In the genomic region with DNA sequence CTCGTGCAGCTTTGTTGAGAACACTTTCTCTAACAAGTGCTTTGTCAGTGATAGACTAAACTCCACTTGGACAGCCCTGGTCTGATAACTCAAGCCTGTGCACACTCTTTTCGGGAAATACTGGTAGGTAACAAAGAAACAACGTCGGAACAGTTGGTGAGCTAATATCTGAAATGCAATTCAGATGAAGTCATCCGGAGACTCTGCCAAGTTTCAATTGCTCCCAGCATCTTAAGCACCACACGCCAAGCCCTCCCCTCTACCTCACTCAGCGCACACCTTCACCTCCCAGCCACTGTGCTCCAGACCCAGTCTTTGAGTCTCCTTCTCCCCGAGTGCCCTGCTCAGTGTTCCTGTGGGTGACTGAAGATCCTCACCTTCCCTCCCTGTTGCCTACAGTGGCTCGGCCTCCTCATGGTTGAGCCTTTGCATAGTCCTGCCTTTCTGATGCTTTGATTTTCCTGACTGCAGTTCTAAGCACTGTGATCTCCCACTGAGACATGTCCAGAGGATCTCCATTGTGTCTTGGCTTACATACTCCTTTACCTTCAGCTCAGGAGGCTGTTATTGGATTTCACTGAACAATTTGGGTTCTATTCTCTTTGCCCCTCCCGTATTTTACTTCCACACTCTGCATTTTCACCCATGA, we compare ENCODE assay signal across 11 mouse cellular contexts. TPM values are rescaled to one million over a fixed set of nuclear protein-coding genes. Genes with fewer than 3 reads are reported as not detected.
A peak's percentile ranks its signal among the peaks of the same experiment; 100 is the strongest.
DNase-seq lines count a peak whose midpoint lies in the region; ATAC-seq and TF ChIP-seq lines count a peak whose summit lies in the region.
"Had no signal": no experiment of that assay in that cellular context is flagged by ENCODE, and none has a peak within 500 bp of the region (broad histone marks: within the 10 kb centered on the region; RNA-seq: fewer than 3 reads in every experiment).

No protein-coding gene starts in this region.

- H3K9me3 ChIP-seq in forebrain, embryonic 13.5 days (replicated peaks): no peaks in the 10 kb centered on the region
- no peaks in the 10 kb centered on the region for H3K9me3 ChIP-seq in forebrain, embryonic 10.5 days
- H3K9me3 ChIP-seq in limb, embryonic 14.5 days (ENCODE audit: control insufficient read depth, low read length): no peaks in the 10 kb centered on the region
- no peaks in the 10 kb centered on the region for H3K9me3 ChIP-seq in hindbrain, embryonic 10.5 days
- H3K9me3 ChIP-seq: liver, embryonic 15.5 days had no signal

- no peak for TF ChIP-seq POLR2A in limb, embryonic 14.5 days (IDR thresholded peaks at IDR 0.05; ENCODE audit: borderline replicate concordance, extremely low read depth, insufficient read depth, insufficient read length)

- ATAC-seq in forebrain, embryonic 13.5 days: peak; percentile 88
- ATAC-seq in limb, embryonic 14.5 days (ENCODE audit: low FRiP score, low read depth): peak; percentile 67
- no peak for ATAC-seq in megakaryocyte progenitor cell, adult 5-6 weeks (replicated peaks; ENCODE audit: poor library complexity)

- H3K4me3 ChIP-seq in forebrain, embryonic 13.5 days: no peak overlapping the region
- H3K4me3 ChIP-seq in forebrain, embryonic 10.5 days: no peak overlapping the region
- no peak overlapping the region for H3K4me3 ChIP-seq in limb, embryonic 14.5 days (replicated peaks; ENCODE audit: low read length)
- H3K4me3 ChIP-seq in hindbrain, embryonic 10.5 days: no peak overlapping the region
- H3K4me3 ChIP-seq: liver, embryonic 15.5 days; myocyte had no signal

- H3K4me1 ChIP-seq in forebrain, embryonic 13.5 days: peaks cover 18% of the 10 kb centered on the region
- peaks cover 6% of the 10 kb centered on the region for H3K4me1 ChIP-seq in forebrain, embryonic 10.5 days
- H3K4me1 ChIP-seq in limb, embryonic 14.5 days (ENCODE audit: control insufficient read depth, insufficient read depth, low read length): peaks cover 7% of the 10 kb centered on the region; the same call in 1 of the 2 replicates
- H3K4me1 ChIP-seq in hindbrain, embryonic 10.5 days (replicated peaks): peaks cover 3% of the 10 kb centered on the region; the same call in 1 of the 2 replicates

- H3K9ac ChIP-seq in forebrain, embryonic 13.5 days: no peak overlapping the region; the same call in 1 of the 2 replicates
- H3K9ac ChIP-seq in limb, embryonic 14.5 days (ENCODE audit: low read depth, low read length, severe bottlenecking): no peak overlapping the region
- H3K9ac ChIP-seq: liver, embryonic 15.5 days had no signal

- no peaks in the 10 kb centered on the region for H3K36me3 ChIP-seq in forebrain, embryonic 13.5 days (ENCODE audit: poor library complexity, severe bottlenecking)
- no peaks in the 10 kb centered on the region for H3K36me3 ChIP-seq in forebrain, embryonic 10.5 days (replicated peaks)
- no peaks in the 10 kb centered on the region for H3K36me3 ChIP-seq in limb, embryonic 14.5 days (ENCODE audit: control insufficient read depth, insufficient read depth, low read length)
- H3K36me3 ChIP-seq in hindbrain, embryonic 10.5 days: no peaks in the 10 kb centered on the region
- H3K36me3 ChIP-seq: liver, embryonic 15.5 days had no signal

- H3K27me3 ChIP-seq in forebrain, embryonic 13.5 days: no peaks in the 10 kb centered on the region
- H3K27me3 ChIP-seq in forebrain, embryonic 10.5 days (ENCODE audit: poor library complexity, severe bottlenecking): no peaks in the 10 kb centered on the region
- H3K27me3 ChIP-seq in limb, embryonic 14.5 days (ENCODE audit: control insufficient read depth, insufficient read depth, low read length): no peaks in the 10 kb centered on the region
- no peaks in the 10 kb centered on the region for H3K27me3 ChIP-seq in hindbrain, embryonic 10.5 days (ENCODE audit: insufficient read depth, poor library complexity, severe bottlenecking)
- H3K27me3 ChIP-seq: liver, embryonic 15.5 days had no signal

- H3K4me2 ChIP-seq in forebrain, embryonic 13.5 days: peak overlapping the region; percentile 25; the same call in 1 of the 2 replicates
- no peak overlapping the region for H3K4me2 ChIP-seq in limb, embryonic 14.5 days (replicated peaks; ENCODE audit: low read depth, low read length, severe bottlenecking)
- H3K4me2 ChIP-seq: liver, embryonic 15.5 days had no signal

- no peak for DNase-seq in forebrain, embryonic 10.5 days (ENCODE audit: extremely low spot score, low spot score)
- DNase-seq in 3134 (ENCODE audit: extremely low read depth, insufficient read length, low spot score): peak; percentile 55
- peak; percentile 78 for DNase-seq in cerebellum, adult 9-11 months
- DNase-seq in limb, embryonic 14.5 days (ENCODE audit: low spot score): peak; percentile 78
- DNase-seq in urinary bladder, postnatal 14 days (ENCODE audit: low spot score): no peak
- DNase-seq in hindbrain, embryonic 10.5 days (ENCODE audit: low spot score): no peak
- DNase-seq: retina, postnatal 1 day had no signal

- 35% methylated on average over 10 of the region's 10 CpGs for WGBS in forebrain, embryonic 13.5 days
- 84% methylated on average over 10 of the region's 10 CpGs for WGBS in forebrain, embryonic 10.5 days
- 48% methylated on average over 10 of the region's 10 CpGs for WGBS in limb, embryonic 14.5 days
- WGBS in hindbrain, embryonic 10.5 days: 82% methylated on average over 10 of the region's 10 CpGs

- H3K27ac ChIP-seq in forebrain, embryonic 13.5 days: peak overlapping the region; percentile 65
- H3K27ac ChIP-seq in forebrain, embryonic 10.5 days: no peak overlapping the region
- no peak overlapping the region for H3K27ac ChIP-seq in limb, embryonic 14.5 days (replicated peaks; ENCODE audit: low read depth, low read length)
- H3K27ac ChIP-seq in hindbrain, embryonic 10.5 days: no peak overlapping the region
- H3K27ac ChIP-seq: liver, embryonic 15.5 days had no signal

RNA-seq across cellular contexts. Expression of a gene that starts 37.3 kb away (rescaled TPM):
- polyA plus RNA-seq in forebrain, embryonic 13.5 days (2015; fragmentation: Nextera tagmentation; extraction: Ambion mirVana): 59.8 and 88.1 TPM in 2 replicates
- 2.1 and 3.0 TPM in 2 replicates for polyA plus RNA-seq in forebrain, embryonic 10.5 days (2016; fragmentation: Nextera tagmentation; extraction: Ambion mirVana)
- 18.1 and 20.2 TPM in 2 replicates for polyA plus RNA-seq in limb, embryonic 14.5 days (2012; rRNA removed)
- polyA plus RNA-seq in limb, embryonic 14.5 days (2014; fragmentation: Nextera tagmentation; extraction: Ambion mirVana): 3.1 and 3.8 TPM in 2 replicates
- 52.6 and 55.8 TPM in 2 replicates for total RNA-seq in megakaryocyte progenitor cell, adult 5-6 weeks (2015)
- total RNA-seq in megakaryocyte progenitor cell, adult 5-6 weeks (2017): 56.3 and 59.1 TPM in 2 replicates
- 7.8 and 8.4 TPM in 2 replicates for polyA plus RNA-seq in hindbrain, embryonic 10.5 days (2016; fragmentation: Nextera tagmentation; extraction: Ambion mirVana)

Comparison
In these comparisons a context has a peak if more than half of its experiments do, and no peak if none do; other contexts are left out.
1. DNase-seq: peak in 3134 (single experiment), cerebellum, adult 9-11 months (single experiment) and limb, embryonic 14.5 days (single experiment); none in forebrain, embryonic 10.5 days (single experiment), urinary bladder, postnatal 14 days (single experiment) and hindbrain, embryonic 10.5 days (single experiment).